Comparison of ENCODE assay signal across 8 mouse cellular contexts in genomic region chr2:174437697-174437982, GRCm38 (mm10). TPM values are rescaled to one million over a fixed set of nuclear protein-coding genes. Genes with fewer than 3 reads are reported as not detected.
DNase-seq lines count a peak whose midpoint lies in the region; ATAC-seq lines count a peak whose summit lies in the region.

No protein-coding gene starts in this region.

- H3K4me1 ChIP-seq in neural tube, embryonic 11.5 days (ENCODE audit: control insufficient read depth, insufficient read depth, low read length): peaks cover 7% of the 10 kb centered on the region; the same call in 1 of the 2 replicates
- peaks cover 25% of the 10 kb centered on the region for H3K4me1 ChIP-seq in limb, embryonic 12.5 days (replicated peaks)
- H3K4me1 ChIP-seq in midbrain, embryonic 13.5 days (replicated peaks): peaks cover 29% of the 10 kb centered on the region

- H3K4me2 ChIP-seq in neural tube, embryonic 11.5 days (ENCODE audit: low read depth): peak overlapping the region; percentile 66; the same call in 1 of the 2 replicates
- peak overlapping the region; percentile 75 for H3K4me2 ChIP-seq in limb, embryonic 12.5 days
- peak overlapping the region; percentile 74; the same call in 1 of the 2 replicates for H3K4me2 ChIP-seq in midbrain, embryonic 13.5 days (replicated peaks)

- no peak for DNase-seq in neural tube, embryonic 11.5 days (ENCODE audit: low spot score)
- DNase-seq in neural tube, embryonic 10.5 days (ENCODE audit: extremely low spot score, low spot score): no peak
- peak; percentile 33 for DNase-seq in heart, adult 8-10 months (ENCODE audit: low spot score)
- no peak for DNase-seq in yolk sac, embryonic 10.5 days (ENCODE audit: low spot score)
- no peak for DNase-seq in right cerebral cortex, postnatal 14 days

- no peak for ATAC-seq in neural tube, embryonic 11.5 days (ENCODE audit: insufficient read depth, low FRiP score, low TSS enrichment)
- ATAC-seq in limb, embryonic 12.5 days (ENCODE audit: insufficient number of reproducible peaks, insufficient read depth, low FRiP score, low TSS enrichment, low read depth): no peak
- ATAC-seq in midbrain, embryonic 13.5 days: no peak; the same call in 1 of the 2 replicates
- ATAC-seq in megakaryocyte-erythroid progenitor cell, adult 5-6 weeks (replicated peaks; ENCODE audit: low FRiP score, low TSS enrichment, poor library complexity, severe bottlenecking): no peak

- H3K9me3 ChIP-seq in neural tube, embryonic 11.5 days (ENCODE audit: control insufficient read depth, low read length): no peaks in the 10 kb centered on the region
- no peaks in the 10 kb centered on the region for H3K9me3 ChIP-seq in limb, embryonic 12.5 days
- H3K9me3 ChIP-seq in midbrain, embryonic 13.5 days: no peaks in the 10 kb centered on the region

- no peaks in the 10 kb centered on the region for H3K27me3 ChIP-seq in neural tube, embryonic 11.5 days (ENCODE audit: control insufficient read depth, insufficient read depth, low read length)
- no peaks in the 10 kb centered on the region for H3K27me3 ChIP-seq in limb, embryonic 12.5 days
- H3K27me3 ChIP-seq in midbrain, embryonic 13.5 days: no peaks in the 10 kb centered on the region

- H3K27ac ChIP-seq in neural tube, embryonic 11.5 days (ENCODE audit: low read depth, low read length): no peak overlapping the region
- no peak overlapping the region for H3K27ac ChIP-seq in limb, embryonic 12.5 days
- no peak overlapping the region for H3K27ac ChIP-seq in midbrain, embryonic 13.5 days

- no peak overlapping the region for H3K4me3 ChIP-seq in neural tube, embryonic 11.5 days (ENCODE audit: low read depth, low read length)
- H3K4me3 ChIP-seq in limb, embryonic 12.5 days (replicated peaks): no peak overlapping the region
- 0 out of 2 replicates have a peak overlapping the region, but pooled peaks have one; percentile 55 for H3K4me3 ChIP-seq in midbrain, embryonic 13.5 days (replicated peaks)

- no peaks in the 10 kb centered on the region for H3K36me3 ChIP-seq in neural tube, embryonic 11.5 days (ENCODE audit: control insufficient read depth, insufficient read depth, low read length)
- H3K36me3 ChIP-seq in limb, embryonic 12.5 days: peaks cover 37% of the 10 kb centered on the region
- H3K36me3 ChIP-seq in midbrain, embryonic 13.5 days: peaks cover 8% of the 10 kb centered on the region; the same call in 1 of the 2 replicates

- WGBS in neural tube, embryonic 11.5 days: 95% methylated on average over 4 of the region's 4 CpGs
- 98% methylated on average over 4 of the region's 4 CpGs for WGBS in limb, embryonic 12.5 days
- WGBS in midbrain, embryonic 13.5 days: 95% methylated on average over 4 of the region's 4 CpGs

- H3K9ac ChIP-seq in neural tube, embryonic 11.5 days (ENCODE audit: low read length): peak overlapping the region; percentile 71; the same call in 1 of the 2 replicates
- H3K9ac ChIP-seq in limb, embryonic 12.5 days (replicated peaks): no peak overlapping the region
- H3K9ac ChIP-seq in midbrain, embryonic 13.5 days (replicated peaks): no peak overlapping the region

RNA-seq across cellular contexts. Expression of gene Ctsz, which starts 1.2 kb away (rescaled TPM):
- polyA plus RNA-seq in neural tube, embryonic 11.5 days (2014; fragmentation: Nextera tagmentation; extraction: Ambion mirVana): 97.5 and 103 TPM in 2 replicates
- 10 to 100 TPM; 23.2 to 31.4 (median 25.9) TPM for total RNA-seq in heart, adult 8-10 months (2022)
- 105 and 110 TPM in 2 replicates for polyA plus RNA-seq in limb, embryonic 12.5 days (2016; fragmentation: Nextera tagmentation; extraction: Ambion mirVana)
- polyA plus RNA-seq in midbrain, embryonic 13.5 days (2015; fragmentation: Nextera tagmentation; extraction: Ambion mirVana): 66.1 and 74.5 TPM in 2 replicates
- total RNA-seq in megakaryocyte-erythroid progenitor cell, adult 5-6 weeks (2014; fragmentation: Nextera tagmentation): 44.2 and 46.0 TPM in 2 replicates
- total RNA-seq in megakaryocyte-erythroid progenitor cell, adult 5-6 weeks (2017): 67.3 and 69.2 TPM in 2 replicates

RNA-seq across cellular contexts. Expression of gene Tubb1, which starts 12.9 kb away (rescaled TPM):
- polyA plus RNA-seq in neural tube, embryonic 11.5 days (2014; fragmentation: Nextera tagmentation; extraction: Ambion mirVana): 6.5 and 6.6 TPM in 2 replicates
- total RNA-seq in heart, adult 8-10 months (2022): 10 to 100 TPM in 1 of 4 experiments, 1 to 10 TPM in 3; 4.1 to 10.8 (median 6.5) TPM
- 4.3 and 5.2 TPM in 2 replicates for polyA plus RNA-seq in limb, embryonic 12.5 days (2016; fragmentation: Nextera tagmentation; extraction: Ambion mirVana)
- 0.98 and 1.5 TPM in 2 replicates for polyA plus RNA-seq in midbrain, embryonic 13.5 days (2015; fragmentation: Nextera tagmentation; extraction: Ambion mirVana)
- not detected in 2 replicates for total RNA-seq in megakaryocyte-erythroid progenitor cell, adult 5-6 weeks (2014; fragmentation: Nextera tagmentation)
- total RNA-seq in megakaryocyte-erythroid progenitor cell, adult 5-6 weeks (2017): 1.5 and 3.5 TPM in 2 replicates

RNA-seq across cellular contexts. Expression of gene Nelfcd, which starts 22.0 kb away (rescaled TPM):
- polyA plus RNA-seq in neural tube, embryonic 11.5 days (2014; fragmentation: Nextera tagmentation; extraction: Ambion mirVana): 169 and 172 TPM in 2 replicates
- total RNA-seq in heart, adult 8-10 months (2022): 10 to 100 TPM; 27.3 to 28.7 (median 28.4) TPM
- 190 and 193 TPM in 2 replicates for polyA plus RNA-seq in limb, embryonic 12.5 days (2016; fragmentation: Nextera tagmentation; extraction: Ambion mirVana)
- polyA plus RNA-seq in midbrain, embryonic 13.5 days (2015; fragmentation: Nextera tagmentation; extraction: Ambion mirVana): 123 and 136 TPM in 2 replicates
- total RNA-seq in megakaryocyte-erythroid progenitor cell, adult 5-6 weeks (2014; fragmentation: Nextera tagmentation): 73.4 and 90.4 TPM in 2 replicates
- 49.0 and 50.4 TPM in 2 replicates for total RNA-seq in megakaryocyte-erythroid progenitor cell, adult 5-6 weeks (2017)

RNA-seq across cellular contexts. Expression of gene Atp5e, which starts 26.3 kb away (rescaled TPM):
- 673 and 698 TPM in 2 replicates for polyA plus RNA-seq in neural tube, embryonic 11.5 days (2014; fragmentation: Nextera tagmentation; extraction: Ambion mirVana)
- total RNA-seq in heart, adult 8-10 months (2022): 1,000 to 10,000 TPM; 1,537 to 1,974 (median 1,684) TPM
- 805 and 852 TPM in 2 replicates for polyA plus RNA-seq in limb, embryonic 12.5 days (2016; fragmentation: Nextera tagmentation; extraction: Ambion mirVana)
- 768 and 784 TPM in 2 replicates for polyA plus RNA-seq in midbrain, embryonic 13.5 days (2015; fragmentation: Nextera tagmentation; extraction: Ambion mirVana)
- total RNA-seq in megakaryocyte-erythroid progenitor cell, adult 5-6 weeks (2014; fragmentation: Nextera tagmentation): 794 and 967 TPM in 2 replicates
- 188 and 249 TPM in 2 replicates for total RNA-seq in megakaryocyte-erythroid progenitor cell, adult 5-6 weeks (2017)

RNA-seq across cellular contexts. Expression of gene Prelid3b, which starts 35.2 kb away (rescaled TPM):
- polyA plus RNA-seq in neural tube, embryonic 11.5 days (2014; fragmentation: Nextera tagmentation; extraction: Ambion mirVana): 121 and 131 TPM in 2 replicates
- 10 to 100 TPM; 49.9 to 68.8 (median 58.7) TPM for total RNA-seq in heart, adult 8-10 months (2022)
- polyA plus RNA-seq in limb, embryonic 12.5 days (2016; fragmentation: Nextera tagmentation; extraction: Ambion mirVana): 103 and 111 TPM in 2 replicates
- polyA plus RNA-seq in midbrain, embryonic 13.5 days (2015; fragmentation: Nextera tagmentation; extraction: Ambion mirVana): 108 and 115 TPM in 2 replicates
- total RNA-seq in megakaryocyte-erythroid progenitor cell, adult 5-6 weeks (2014; fragmentation: Nextera tagmentation): 75.0 and 119 TPM in 2 replicates
- 168 and 233 TPM in 2 replicates for total RNA-seq in megakaryocyte-erythroid progenitor cell, adult 5-6 weeks (2017)
